Mouse (Mus musculus) liver, embryonic 14.5 days (tissue): ENCODE results near the gene Nktr. TPM values are rescaled to one million over a fixed set of nuclear protein-coding genes. Genes with fewer than 3 reads are reported as not detected.

Experiments used
- ATAC-seq: fragments of 200-750 bp; cut with Nextera tagmentation; 2 replicates; pipeline ENCODE4 v1.8.0; 2017; ENCODE audit warnings: moderate number of reproducible peaks, mild to moderate bottlenecking, moderate library complexity; ENCODE audit not compliant: insufficient read depth
- DNase-seq, 3 experiments: peaks; one replicate each; pipeline ENCODE4 v3.0.0-alpha.2; 2012 to 2013; ENCODE audit warnings: low read depth in 3 of 3, low spot score in 3 of 3
- H3K27ac ChIP-seq: fragments of 300-500 bp; sonication (generic); 2 replicates; pipeline ENCODE4 v1.5.1; 2014; ENCODE audit warnings: moderate library complexity, mild to moderate bottlenecking, control low read depth, inconsistent platforms
- H3K27me3 ChIP-seq: fragments of 300-500 bp; sonication (generic); 2 replicates; pipeline ENCODE4 v1.6.1; 2014; ENCODE audit warnings: mild to moderate bottlenecking, low read length, moderate library complexity; ENCODE audit not compliant: control insufficient read depth, insufficient read depth
- H3K36me3 ChIP-seq: fragments of 300-500 bp; sonication (generic); replicated peaks from 2 replicates; pipeline ENCODE4 v1.6.1; 2014; ENCODE audit warnings: low read depth; ENCODE audit not compliant: control insufficient read depth, insufficient read depth
- H3K4me1 ChIP-seq, 2 experiments: fragments of 200-500 bp in 1 of 2; fragments of 300-500 bp in 1 of 2; sonication (generic) in 1 of 2; replicated peaks; 2 replicates each; pipeline ENCODE4 v1.6.1; 2012 to 2014; ENCODE audit warnings: antibody characterized with exemption in 1 of 2, inconsistent platforms in 1 of 2, low read length in 1 of 2; ENCODE audit not compliant: control insufficient read depth in 2 of 2, insufficient read depth in 2 of 2
- H3K4me2 ChIP-seq: fragments of 300-500 bp; sonication (generic); 2 replicates; pipeline ENCODE4 v1.6.1; 2014; ENCODE audit warnings: low read depth, mild to moderate bottlenecking, control low read depth, moderate library complexity
- H3K4me3 ChIP-seq, 2 experiments: fragments of 200-500 bp in 1 of 2; fragments of 300-500 bp in 1 of 2; sonication (generic) in 1 of 2; 2 replicates each; pipeline ENCODE4 v1.5.1; 2012 to 2014; ENCODE audit warnings: low read depth in 2 of 2, low read length in 2 of 2, mild to moderate bottlenecking in 2 of 2, control low read depth in 1 of 2, inconsistent platforms in 1 of 2, moderate library complexity in 1 of 2; ENCODE audit not compliant: insufficient read depth in 1 of 2
- H3K9ac ChIP-seq: fragments of 300-500 bp; sonication (generic); replicated peaks from 2 replicates; pipeline ENCODE4 v1.6.1; 2014; ENCODE audit warnings: mild to moderate bottlenecking, control low read depth, moderate library complexity
- H3K9me3 ChIP-seq: fragments of 300-500 bp; sonication (generic); 2 replicates; pipeline ENCODE4 v1.6.1; 2016; ENCODE audit warnings: low read length, mixed read lengths; ENCODE audit not compliant: control insufficient read depth
- CTCF ChIP-seq: IDR thresholded peaks from 2 replicates; pipeline ENCODE4 v1.5.1; 2016; ENCODE audit warnings: antibody characterized with exemption, low read depth, control low read depth
- EP300 ChIP-seq: IDR thresholded peaks from 2 replicates; pipeline ENCODE4 v1.6.1; 2016; ENCODE audit warnings: antibody characterized with exemption, low read depth
- WGBS: fragments of 180-500 bp; shearing (Covaris S2); extraction: QIAGEN DNeasy Blood & Tissue Kit; methylation state at CpG from one replicate; pipeline ENCODE4 v1.1.7; 2014; ENCODE audit not compliant: insufficient replicate concordance; 5-methylcytosine and 5-hydroxymethylcytosine counted together
- polyA plus RNA-seq, 2 experiments: library from polyadenylated mRNA; depleted of rRNA in 1 of 2; stranded (reverse) in 1 of 2; unstranded in 1 of 2; fragments of >200 nt; fragmentation: Nextera tagmentation in 1 of 2; extraction: Ambion mirVana in 1 of 2; gene quantifications; 2 replicates each; pipeline versions ENCODE4 v1.2.1 to v1.2.3; 2012 to 2014

Nktr gene
- polyA plus RNA-seq, 2 experiments = 18.5 to 41.5 TPM

DNA sequence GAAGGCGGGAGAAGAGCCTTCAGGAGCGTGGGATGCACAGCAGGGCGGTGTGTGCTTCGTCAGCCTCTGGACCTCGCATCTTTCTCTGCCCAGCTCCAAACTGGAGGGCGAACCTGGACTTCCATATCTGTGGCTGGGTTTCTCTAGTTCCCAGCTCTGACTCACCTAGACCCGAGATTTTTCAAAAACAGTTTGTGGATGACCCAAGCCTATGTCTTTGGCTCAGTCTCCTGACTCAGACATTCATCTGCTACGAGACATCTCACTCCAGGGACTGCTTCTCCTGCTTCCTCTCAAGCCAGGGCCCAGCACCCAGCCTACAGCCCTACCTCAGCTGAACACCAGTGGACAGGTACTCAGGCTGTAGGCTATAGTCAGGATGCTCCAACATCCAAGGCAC lies 66.3 kb downstream of the Nktr start:
- Histone ChIP-seq H3K9me3 (no peaks in the 10 kb centered on the region), H3K27ac (no peak overlapping the region), H3K4me3 (no peak overlapping the region), H3K4me1 (no peaks in the 10 kb centered on the region), H3K36me3 (no peaks in the 10 kb centered on the region), H3K9ac (no peak overlapping the region), H3K27me3 (no peaks in the 10 kb centered on the region), H3K4me2 (no peak overlapping the region)
- no peak for TF ChIP-seq EP300
- TF ChIP-seq CTCF = no peak
- no peak for DNase-seq
- 55% methylated on average over 8 of the region's 8 CpGs for WGBS
- no peak for ATAC-seq

- no peaks in the 10 kb centered on the region for H3K36me3 ChIP-seq
- ATAC-seq = no peak
- H3K27me3 ChIP-seq = no peaks in the 10 kb centered on the region
- no peak for DNase-seq
- no peak overlapping the region for H3K9ac ChIP-seq
- no peak overlapping the region for H3K27ac ChIP-seq
- no peak overlapping the region for H3K4me2 ChIP-seq
- no peak overlapping the region for H3K4me3 ChIP-seq
- no peaks in the 10 kb centered on the region for H3K4me1 ChIP-seq
- WGBS = 55% methylated on average over 2 of the region's 2 CpGs
- H3K9me3 ChIP-seq = no peaks in the 10 kb centered on the region
- no peak for TF ChIP-seq CTCF
- no peak for TF ChIP-seq EP300
Measured at GRCm38 (mm10) chr9:121786359-121786758, 67.4 kb downstream of the Nktr start.

DNA sequence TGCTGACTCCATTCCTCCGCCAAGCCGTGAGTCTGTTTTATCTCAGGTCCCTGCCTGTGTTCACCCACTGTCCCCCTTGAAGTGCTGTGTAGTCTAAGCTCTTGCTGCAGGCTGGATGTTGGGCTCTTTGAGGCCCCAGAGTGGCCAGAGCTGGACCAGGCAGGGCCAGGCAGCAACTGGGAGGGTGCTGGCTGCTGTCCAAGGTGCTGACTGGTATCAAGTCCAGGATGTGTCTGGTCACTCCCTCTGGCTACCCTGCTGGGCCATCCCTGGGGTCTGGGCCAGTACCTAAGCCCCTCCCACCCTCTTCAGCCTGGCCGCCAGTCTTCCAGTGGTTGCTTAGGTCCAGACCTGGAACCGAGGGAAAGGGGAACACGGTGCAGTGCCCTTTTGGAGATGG lies 72.2 kb downstream of the Nktr start:
- peak in 1 of 3 experiments; percentile 22 for DNase-seq
- Histone ChIP-seq H3K4me3 (no peak overlapping the region), H3K27ac (no peak overlapping the region), H3K9me3 (no peaks in the 10 kb centered on the region), H3K9ac (no peak overlapping the region), H3K36me3 (no peaks in the 10 kb centered on the region), H3K27me3 (no peaks in the 10 kb centered on the region), H3K4me1 (no peaks in the 10 kb centered on the region), H3K4me2 (no peak overlapping the region)
- 12% methylated on average over 5 of the region's 5 CpGs for WGBS
- no peak for TF ChIP-seq CTCF
- TF ChIP-seq EP300 = no peak
- no peak for ATAC-seq

- Histone ChIP-seq H3K36me3 (no peaks in the 10 kb centered on the region), H3K27ac (no peak within 1 kb of the TSS), H3K9ac (no peak within 1 kb of the TSS), H3K27me3 (no peaks in the 10 kb centered on the region), H3K4me3 (no peak within 1 kb of the TSS), H3K4me1 (no peaks in the 10 kb centered on the region), H3K4me2 (no peak within 1 kb of the TSS), H3K9me3 (no peaks in the 10 kb centered on the region)
- ATAC-seq = no peak
- TF ChIP-seq EP300 = no peak
- no peak for TF ChIP-seq CTCF
- no peak for DNase-seq
- WGBS = 49% methylated on average over 24 of the region's 24 CpGs
Measured at GRCm38 (mm10) chr9:121791757-121792521, 73.0 kb downstream of the Nktr start, which contains the start of gene Hhatl. Hhatl (minus strand) TSS chr9:121792507.

- H3K36me3 ChIP-seq = no peaks in the 10 kb centered on the region
- no peak overlapping the region for H3K4me2 ChIP-seq
- TF ChIP-seq EP300 = no peak
- WGBS = 36% methylated on average over 1 of the region's 1 CpGs
- no peak for DNase-seq
- H3K27ac ChIP-seq = no peak overlapping the region
- no peaks in the 10 kb centered on the region for H3K27me3 ChIP-seq
- H3K9ac ChIP-seq = no peak overlapping the region
- no peak for ATAC-seq
- no peaks in the 10 kb centered on the region for H3K4me1 ChIP-seq
- H3K4me3 ChIP-seq = no peak overlapping the region
- H3K9me3 ChIP-seq = no peaks in the 10 kb centered on the region
Measured at GRCm38 (mm10) chr9:121794972-121795539, 76.1 kb downstream of the Nktr start.
